Mouse (Mus musculus) brain, embryonic 14.5 days (tissue): Measurements from ENCODE around the gene Sars. TPM values are rescaled to one million over a fixed set of nuclear protein-coding genes. Genes with fewer than 3 reads are reported as not detected.

Experiments used
- DNase-seq: peaks from one replicate; pipeline ENCODE4 v3.0.0-alpha.2; 2011; ENCODE audit warnings: low read depth
- CTCF ChIP-seq: fragments of 200-500 bp; IDR thresholded peaks from 2 replicates; pipeline ENCODE4 v1.5.1; 2012; ENCODE audit warnings: inconsistent platforms, mild to moderate bottlenecking, moderate library complexity, borderline replicate concordance; ENCODE audit not compliant: insufficient read depth, insufficient read length; ENCODE audit errors: extremely low read depth
- POLR2A ChIP-seq: fragments of 200-500 bp; IDR thresholded peaks from 2 replicates; pipeline ENCODE4 v1.6.1; 2012; ENCODE audit warnings: mild to moderate bottlenecking, inconsistent platforms, borderline replicate concordance; ENCODE audit not compliant: poor library complexity, insufficient read depth, insufficient read length, severe bottlenecking; ENCODE audit errors: extremely low read depth
- polyA plus RNA-seq: library from polyadenylated mRNA; depleted of rRNA; stranded (reverse); fragments of >200 nt; gene quantifications from 2 replicates; pipeline ENCODE4 v1.2.3, GENCODE M21; 2012

The Sars gene
- polyA plus RNA-seq, 1 experiment, result 161 TPM

DNA sequence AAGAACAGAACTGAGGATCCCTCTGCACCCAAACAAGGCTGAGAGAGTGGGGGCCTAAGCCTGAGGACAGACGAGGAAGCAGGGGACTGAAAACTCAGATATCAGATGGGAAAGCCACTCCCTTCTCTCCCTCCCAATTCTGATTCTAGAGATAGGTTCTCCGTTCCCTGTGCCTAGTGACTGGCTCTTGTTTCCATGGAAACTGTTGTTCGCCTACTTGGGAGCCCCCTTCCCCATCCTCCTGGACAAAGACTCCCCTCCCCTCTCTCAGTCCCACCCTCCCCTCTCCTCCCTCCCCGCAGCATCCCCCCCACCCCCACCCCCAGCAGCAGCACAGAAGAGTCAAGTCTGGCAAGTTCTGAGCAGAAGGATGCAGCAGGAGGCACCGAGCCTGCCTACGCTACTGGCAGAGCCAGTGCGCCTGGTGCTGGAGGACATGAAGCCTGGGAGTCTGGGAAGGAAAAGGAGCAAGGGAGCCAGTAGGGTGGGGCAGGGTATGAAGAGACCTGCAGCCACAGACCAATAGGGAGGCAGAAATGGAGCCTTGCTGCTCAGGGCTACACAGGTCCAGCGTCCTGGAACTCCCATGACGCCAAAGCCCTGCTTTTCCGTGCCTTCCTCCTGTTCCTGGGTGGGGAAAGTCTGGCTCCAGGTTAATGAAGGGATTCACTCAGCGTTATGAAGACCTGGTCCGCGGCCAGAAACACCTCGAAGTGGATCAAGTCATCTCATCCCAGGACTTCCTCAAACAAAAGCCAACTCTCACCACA lies 39.3 kb downstream of the Sars start:
- peak; percentile 87 for DNase-seq

DNA sequence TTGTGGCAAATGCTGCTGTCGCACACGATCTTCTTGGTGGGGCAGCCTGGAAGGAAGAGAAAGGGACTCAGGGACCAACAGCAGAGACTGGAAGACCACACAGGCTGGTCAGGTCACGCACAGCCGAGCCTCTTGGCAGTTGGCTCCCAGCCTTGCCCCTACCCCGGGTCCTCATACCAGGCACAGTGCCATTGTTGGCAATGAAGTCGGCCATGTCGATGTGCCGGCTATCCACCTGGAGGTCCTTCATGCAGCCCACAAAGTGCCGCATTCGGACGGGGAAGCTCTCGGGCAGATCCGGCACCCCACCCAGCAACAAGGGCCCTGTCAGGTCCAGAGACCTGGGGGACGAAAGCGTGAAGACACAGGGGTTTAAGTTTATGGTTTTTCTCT lies 42.5 kb downstream of the Sars start:
- no peak for TF ChIP-seq POLR2A
- no peak for TF ChIP-seq CTCF
- no peak for DNase-seq

More for the DNA sequence above, 39.3 kb downstream of the Sars start:
- TF ChIP-seq POLR2A (no peak), CTCF (no peak)

DNA sequence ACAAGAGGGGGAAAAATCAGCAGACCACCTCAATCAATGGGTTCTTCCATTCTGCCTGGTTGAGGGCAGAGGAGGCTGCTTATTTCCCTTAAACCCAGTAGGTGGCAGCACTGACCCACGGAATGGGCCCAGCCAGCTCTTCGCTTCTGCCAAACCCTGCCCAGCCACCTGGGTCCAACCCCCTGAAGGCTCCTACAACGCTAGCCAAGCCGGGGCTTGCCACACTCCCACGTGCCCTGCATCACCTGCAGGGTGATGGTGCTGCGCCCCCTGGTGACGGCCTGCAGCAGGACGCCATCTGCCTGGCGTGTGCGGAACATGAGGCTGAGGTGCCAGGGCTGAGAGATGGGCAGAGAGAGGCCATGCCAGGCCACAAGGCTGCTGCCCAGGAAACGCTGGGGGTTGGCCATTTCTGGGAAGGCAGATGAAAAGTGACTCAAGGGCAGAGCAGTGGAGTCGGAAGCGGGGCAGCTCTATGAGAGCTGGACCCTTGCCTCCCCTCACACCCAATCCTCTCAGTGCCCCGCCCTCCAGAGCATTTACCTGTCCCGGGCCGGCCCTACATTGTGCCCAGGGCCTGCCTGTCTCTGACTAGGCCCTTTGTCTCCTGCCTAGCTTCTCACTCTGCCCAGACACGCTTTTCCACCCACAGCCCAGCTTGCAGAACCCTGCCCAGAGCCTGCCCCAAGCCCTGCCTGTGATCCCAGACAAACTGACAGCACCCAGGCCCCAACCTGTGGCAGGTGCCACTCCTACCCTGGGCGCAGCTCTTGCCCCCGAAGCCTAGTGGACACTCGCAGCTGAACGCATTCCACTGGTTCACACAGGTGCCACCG lies 43.1 kb downstream of the Sars start:
- peak; percentile 77 for TF ChIP-seq CTCF
- no peak for TF ChIP-seq POLR2A
- DNase-seq, result peak; percentile 97

DNA sequence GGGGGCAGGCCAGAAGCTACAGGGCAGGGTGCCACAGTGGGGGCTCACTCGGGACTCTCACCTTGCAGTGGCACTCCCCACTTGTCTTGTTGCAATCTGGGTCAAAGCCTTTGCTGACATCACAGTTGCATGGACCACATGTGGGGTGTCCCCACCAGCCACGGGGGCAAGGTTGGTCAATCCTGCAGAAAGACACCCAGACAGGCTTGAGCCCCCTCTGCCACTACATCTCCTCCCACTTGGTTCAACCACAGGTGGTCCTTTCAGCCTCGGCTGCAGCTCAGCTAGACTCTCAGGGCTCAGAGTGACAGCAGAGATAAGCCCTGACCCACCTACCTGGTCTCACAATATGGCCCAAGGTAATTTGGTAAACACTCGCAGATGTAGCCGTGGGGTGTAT lies 44.6 kb downstream of the Sars start:
- no peak for TF ChIP-seq POLR2A
- no peak for TF ChIP-seq CTCF
- no peak for DNase-seq

DNA sequence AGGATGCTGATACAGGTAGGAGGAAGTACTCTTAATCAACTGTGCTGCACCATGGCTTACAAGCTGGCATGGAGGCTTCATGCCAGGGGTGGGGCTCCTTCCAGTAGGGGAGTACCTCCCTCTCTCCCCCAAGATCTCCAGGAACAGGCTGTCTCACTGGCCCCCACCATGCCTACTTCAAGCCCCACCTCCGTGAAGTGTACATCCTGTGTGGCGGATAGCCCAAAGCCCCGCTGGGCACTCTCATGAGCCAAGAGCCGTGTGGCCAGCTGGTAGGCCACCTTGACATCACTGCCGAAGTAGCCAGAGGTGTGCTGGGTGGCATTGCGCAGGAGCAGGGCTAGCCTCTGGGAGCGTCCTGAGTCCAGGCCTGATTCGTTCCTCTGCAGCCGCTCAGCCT lies 46.7 kb downstream of the Sars start:
- no peak for DNase-seq
- TF ChIP-seq CTCF, result no peak
- TF ChIP-seq POLR2A, result no peak

DNA sequence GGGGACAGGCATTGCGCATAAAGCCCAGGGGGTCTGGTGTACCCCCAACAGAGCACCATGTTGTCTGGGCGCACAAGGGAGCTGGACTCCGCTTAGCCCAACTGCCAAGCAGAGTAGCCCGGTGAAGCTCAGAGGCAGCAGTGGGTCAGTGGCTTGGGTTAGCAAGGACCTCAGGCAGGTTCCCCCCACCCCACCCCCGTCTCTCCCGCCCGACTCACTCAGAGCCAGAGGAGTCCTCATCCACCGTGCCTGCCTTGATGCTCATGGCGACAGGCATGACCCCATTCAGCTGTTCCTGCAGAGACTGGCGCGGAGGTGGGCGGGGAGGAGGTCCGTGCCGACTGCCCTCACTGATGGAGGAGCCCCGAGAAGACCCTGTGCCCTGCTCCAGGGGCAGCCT lies 52.2 kb downstream of the Sars start:
- TF ChIP-seq POLR2A, result no peak
- TF ChIP-seq CTCF, result no peak
- no peak for DNase-seq

DNA sequence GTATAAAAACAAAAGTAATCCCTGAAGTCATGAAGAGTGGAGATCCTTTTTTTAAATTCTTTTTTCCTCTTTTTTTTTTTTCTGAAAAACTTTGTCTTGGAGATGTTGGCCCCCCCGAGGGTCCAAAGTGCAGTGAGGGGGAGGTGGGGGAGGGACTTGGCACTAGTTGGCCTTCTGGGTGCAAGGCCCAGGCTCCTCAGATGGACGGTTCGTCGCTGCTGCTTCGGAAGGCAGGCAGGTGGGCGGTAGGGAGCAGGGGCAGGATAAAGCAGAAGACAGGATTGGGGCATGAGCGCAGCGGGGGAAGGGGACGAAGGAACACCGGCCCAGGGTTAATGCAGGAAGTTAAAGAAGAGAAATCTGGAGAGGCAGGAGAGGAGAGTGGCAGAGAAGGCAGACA lies 52.7 kb downstream of the Sars start:
- DNase-seq, result no peak
- TF ChIP-seq POLR2A, result no peak
- no peak for TF ChIP-seq CTCF

DNA sequence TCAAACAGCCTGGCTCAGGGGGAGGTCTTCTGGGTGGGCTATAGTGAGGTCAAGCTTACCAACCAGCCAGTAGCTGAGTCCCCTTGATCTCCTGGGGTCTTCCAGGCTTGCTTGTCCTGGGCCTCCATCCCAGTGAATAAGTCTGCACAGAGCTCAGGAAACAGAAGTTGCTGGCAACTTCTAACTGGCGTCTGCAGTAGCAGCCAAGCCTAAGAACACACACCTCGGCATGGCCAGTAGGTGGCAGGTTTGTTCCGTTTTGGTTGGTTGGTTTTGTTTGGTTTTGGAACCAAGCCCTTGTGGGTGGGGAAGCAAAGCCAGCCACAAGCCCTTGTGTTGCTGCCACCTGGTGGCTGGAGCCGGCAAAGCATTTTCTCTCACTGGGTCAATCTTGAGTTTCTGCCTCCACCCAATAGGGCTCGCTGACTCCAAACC lies 55.9 kb downstream of the Sars start:
- peak; percentile 98 for DNase-seq
- TF ChIP-seq CTCF, result peak; percentile 99
- no peak for TF ChIP-seq POLR2A

DNA sequence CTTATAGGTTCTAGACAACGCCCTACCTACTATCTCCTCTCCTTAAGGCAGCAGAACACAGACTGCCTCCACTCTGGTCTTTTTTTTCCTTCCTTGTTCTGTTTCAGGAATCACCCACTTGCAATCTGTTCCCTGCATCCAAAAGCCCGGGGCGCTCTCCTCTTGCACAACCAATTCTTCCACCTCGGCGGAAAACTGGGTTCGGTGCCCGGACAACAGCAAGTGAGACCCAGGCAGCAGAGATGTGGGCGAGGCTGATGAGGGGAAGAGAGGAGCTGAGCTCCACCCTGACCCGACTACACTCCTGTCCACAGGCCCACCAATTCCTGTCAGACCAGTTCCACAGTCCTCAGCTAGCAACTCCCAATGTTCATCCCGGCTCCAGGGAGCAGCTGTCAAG lies 58.8 kb downstream of the Sars start:
- no peak for DNase-seq
- TF ChIP-seq CTCF, result no peak
- TF ChIP-seq POLR2A, result no peak

DNA sequence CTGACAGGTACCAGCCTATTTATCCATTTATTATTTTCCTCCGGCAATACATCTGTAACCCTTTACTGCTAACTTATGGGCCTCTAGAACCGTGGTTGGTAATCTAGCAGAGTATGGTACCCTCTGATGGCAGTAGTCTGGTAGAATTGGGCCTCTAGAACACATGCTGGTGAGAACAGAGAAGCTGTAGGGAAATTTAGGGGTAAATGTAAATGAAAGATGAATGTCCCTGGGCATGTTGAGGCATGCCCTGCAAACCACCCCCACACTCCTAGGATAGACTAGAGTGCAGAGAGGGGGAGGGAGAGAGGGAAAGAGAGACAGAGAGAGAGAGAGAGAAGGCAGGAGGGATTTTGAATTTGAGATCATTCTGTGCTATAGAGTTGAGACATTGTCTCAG lies 60.6 kb downstream of the Sars start:
- no peak for TF ChIP-seq CTCF
- TF ChIP-seq POLR2A, result no peak
- DNase-seq, result no peak

DNA sequence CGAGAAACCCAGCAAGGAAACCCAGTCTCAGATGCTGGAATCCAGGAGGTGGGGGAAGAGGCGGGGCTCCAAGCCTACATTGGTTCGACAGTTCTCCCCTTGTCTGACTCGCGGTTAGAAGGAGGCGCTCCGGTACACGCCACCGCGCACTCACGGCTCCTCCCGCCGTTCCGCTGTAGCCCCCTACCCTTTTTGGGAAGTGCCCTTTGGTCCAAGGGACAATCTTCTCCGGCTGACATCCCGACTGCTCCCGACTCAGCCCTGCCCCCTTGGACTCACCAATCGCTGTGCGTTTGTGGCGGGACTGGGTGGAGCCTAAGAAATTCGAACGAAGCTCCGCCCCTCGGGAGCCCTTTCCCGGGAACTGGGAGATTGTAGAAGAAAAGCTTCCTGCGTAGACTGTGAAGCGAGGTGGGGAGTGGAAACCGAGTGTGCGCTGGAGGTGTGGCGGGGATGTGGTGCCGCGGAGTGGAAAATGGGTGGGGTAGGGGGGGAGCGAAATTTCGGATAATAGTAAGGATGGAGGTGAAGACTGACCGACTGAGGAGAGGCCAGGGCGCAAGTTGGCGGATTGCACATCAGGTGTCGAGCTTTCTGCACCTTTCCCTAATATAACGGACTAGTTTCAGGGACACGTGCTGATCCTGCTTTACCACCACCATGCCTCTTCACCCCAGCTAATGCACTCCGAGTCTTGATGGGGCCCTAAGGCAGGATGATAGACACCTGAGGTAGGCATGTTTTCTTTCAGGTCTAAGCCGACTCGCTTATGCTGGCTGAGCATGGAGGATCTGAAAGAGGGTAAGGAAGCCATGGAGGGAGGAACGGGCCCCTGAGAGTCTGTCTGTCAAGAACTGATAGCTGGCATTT lies 61.3 kb downstream of the Sars start, which contains the start of gene Psrc1:
TSS of gene Psrc1 (plus strand) at position 355 of the 870 bp plus-strand sequence.
- DNase-seq, result peak; percentile 96
- TF ChIP-seq CTCF (no peak), POLR2A (peak; percentile 18; the same call in 1 of the 2 replicates)
